Mouse (Mus musculus) forebrain, postnatal 0 days (tissue): ENCODE measurements around the gene Rpl10. TPM values are rescaled to one million over a fixed set of nuclear protein-coding genes. Genes with fewer than 3 reads are reported as not detected.

ENCODE experiments used
- ATAC-seq: fragments of 200-750 bp; cut with Nextera tagmentation; 2 replicates; pipeline ENCODE4 v1.8.0; 2017; ENCODE audit warnings: mild to moderate bottlenecking, moderate library complexity
- DNase-seq: peaks from one replicate; pipeline ENCODE4 v3.0.0-alpha.2; 2015
- H3K27ac ChIP-seq: fragments of 300-500 bp; sonication (generic); 2 replicates; pipeline ENCODE4 v1.5.1; 2014; ENCODE audit warnings: low read depth, mild to moderate bottlenecking, antibody characterized with exemption, low read length, moderate library complexity, mixed read lengths
- H3K27me3 ChIP-seq: fragments of 300-500 bp; sonication (generic); 2 replicates; pipeline ENCODE4 v1.6.1; 2014; ENCODE audit warnings: mild to moderate bottlenecking, low read length, mixed read lengths; ENCODE audit not compliant: insufficient read depth
- H3K36me3 ChIP-seq: fragments of 300-500 bp; sonication (generic); 2 replicates; pipeline ENCODE4 v1.6.1; 2014; ENCODE audit warnings: mild to moderate bottlenecking, moderate library complexity; ENCODE audit not compliant: insufficient read depth
- H3K4me1 ChIP-seq: fragments of 300-500 bp; sonication (generic); 2 replicates; pipeline ENCODE4 v1.6.1; 2014; ENCODE audit warnings: antibody characterized with exemption; ENCODE audit not compliant: insufficient read depth
- H3K4me2 ChIP-seq: fragments of 300-500 bp; sonication (generic); 2 replicates; pipeline ENCODE4 v1.6.1; 2014; ENCODE audit warnings: low read depth, mild to moderate bottlenecking, moderate library complexity
- H3K4me3 ChIP-seq: fragments of 300-500 bp; sonication (generic); 2 replicates; pipeline ENCODE4 v1.5.1; 2014; ENCODE audit warnings: low read depth, low read length, mixed read lengths
- H3K9ac ChIP-seq: fragments of 300-500 bp; sonication (generic); 2 replicates; pipeline ENCODE4 v1.6.1; 2014; ENCODE audit warnings: mild to moderate bottlenecking
- H3K9me3 ChIP-seq: fragments of 300-500 bp; sonication (generic); 2 replicates; pipeline ENCODE4 v1.6.1; 2016; ENCODE audit warnings: low read length
- CTCF ChIP-seq: sonication (generic); IDR thresholded peaks from 2 replicates; pipeline ENCODE4 v1.5.1; 2016; ENCODE audit warnings: antibody characterized with exemption, control low read depth, low read depth
- WGBS: fragments of 180-500 bp; shearing (Covaris S2); extraction: QIAGEN DNeasy Blood & Tissue Kit; methylation state at CpG from one replicate; pipeline ENCODE4 v1.1.7; 2014; 5-methylcytosine and 5-hydroxymethylcytosine counted together
- polyA plus RNA-seq: library from polyadenylated mRNA; unstranded; fragments of >200 nt; fragmentation: Nextera tagmentation; extraction: Ambion mirVana; gene quantifications from 2 replicates; pipeline ENCODE4 v1.2.1, GENCODE M21; 2015
- total RNA-seq: library from RNA; depleted of rRNA; stranded (reverse); fragments of >200 nt; gene quantifications from 2 replicates; pipeline ENCODE4 v1.2.3, GENCODE M21; 2014

Rpl10 gene
- total and polyA plus RNA-seq, 2 experiments from 2014 or later, result 467 to 2,171 TPM

GRCm38 (mm10) chrX:74254888-74255565, 15.6 kb upstream of the Rpl10 start:
- ATAC-seq (peak; percentile 61), DNase-seq (no peak)
- H3K9me3 ChIP-seq, result no peaks in the 10 kb centered on the region
- 41% methylated on average over 31 of the region's 31 CpGs for WGBS
- peak overlapping the region; percentile 59 for H3K4me2 ChIP-seq
- no peaks in the 10 kb centered on the region for H3K4me1 ChIP-seq
- peak overlapping the region; percentile 84 for H3K27ac ChIP-seq
- H3K4me3 ChIP-seq, result peak overlapping the region; percentile 48
- TF ChIP-seq CTCF, result no peak
- peaks cover 5% of the 10 kb centered on the region; the same call in 1 of the 2 replicates for H3K36me3 ChIP-seq
- H3K27me3 ChIP-seq, result no peaks in the 10 kb centered on the region
- H3K9ac ChIP-seq, result peak overlapping the region; percentile 59

- H3K27ac ChIP-seq, result no peak overlapping the region
- no peaks in the 10 kb centered on the region for H3K4me1 ChIP-seq
- no peaks in the 10 kb centered on the region for H3K27me3 ChIP-seq
- no peak for TF ChIP-seq CTCF
- 92% methylated on average over 3 of the region's 3 CpGs for WGBS
- no peak overlapping the region for H3K4me2 ChIP-seq
- H3K9ac ChIP-seq, result no peak overlapping the region
- no peak overlapping the region for H3K4me3 ChIP-seq
- no peaks in the 10 kb centered on the region for H3K9me3 ChIP-seq
- H3K36me3 ChIP-seq, result peaks cover 5% of the 10 kb centered on the region; the same call in 1 of the 2 replicates
- ATAC-seq (no peak), DNase-seq (no peak)
Observed at GRCm38 (mm10) chrX:74257746-74258145, 12.9 kb upstream of the Rpl10 start.

GRCm38 (mm10) chrX:74269736-74270061, 913 bp upstream of the Rpl10 start:
- TF ChIP-seq CTCF, result no peak
- H3K4me3 ChIP-seq, result peak overlapping the region; percentile 53
- ATAC-seq (peak; percentile 61), DNase-seq (no peak)
- H3K4me2 ChIP-seq, result peak overlapping the region; percentile 46
- WGBS, result 28% methylated on average over 3 of the region's 3 CpGs
- no peaks in the 10 kb centered on the region for H3K4me1 ChIP-seq
- peak overlapping the region; percentile 58 for H3K9ac ChIP-seq
- peak overlapping the region; percentile 96 for H3K27ac ChIP-seq
- H3K36me3 ChIP-seq, result peaks cover 4% of the 10 kb centered on the region; the same call in 1 of the 2 replicates
- H3K27me3 ChIP-seq, result no peaks in the 10 kb centered on the region
- H3K9me3 ChIP-seq, result no peaks in the 10 kb centered on the region

- ATAC-seq (no peak), DNase-seq (peak; percentile 39)
- Histone ChIP-seq H3K36me3 (peaks cover 4% of the 10 kb centered on the region; the same call in 1 of the 2 replicates), H3K4me1 (no peaks in the 10 kb centered on the region), H3K9ac (peak overlapping the region; percentile 65), H3K27me3 (no peaks in the 10 kb centered on the region), H3K27ac (peak overlapping the region; percentile 59), H3K4me2 (peak overlapping the region; percentile 52), H3K4me3 (peak overlapping the region; percentile 53), H3K9me3 (no peaks in the 10 kb centered on the region)
- TF ChIP-seq CTCF, result no peak
- 21% methylated on average over 27 of the region's 27 CpGs for WGBS
Observed at GRCm38 (mm10) chrX:74270902-74271551, 415 bp downstream of the Rpl10 start.

- no peak for TF ChIP-seq CTCF
- Histone ChIP-seq H3K27me3 (no peaks in the 10 kb centered on the region), H3K4me1 (no peaks in the 10 kb centered on the region)
Observed at GRCm38 (mm10) chrX:74273422-74274322, 3.1 kb downstream of the Rpl10 start.

GRCm38 (mm10) chrX:74277916-74278315, 7.3 kb downstream of the Rpl10 start:
- Histone ChIP-seq H3K9ac (no peak overlapping the region), H3K4me2 (no peak overlapping the region), H3K27ac (no peak overlapping the region), H3K27me3 (no peaks in the 10 kb centered on the region), H3K4me1 (no peaks in the 10 kb centered on the region), H3K9me3 (no peaks in the 10 kb centered on the region), H3K4me3 (no peak overlapping the region), H3K36me3 (peaks cover 4% of the 10 kb centered on the region; the same call in 1 of the 2 replicates)
- no peak for TF ChIP-seq CTCF
- no peak for DNase-seq
- ATAC-seq, result no peak
- 73% methylated on average over 8 of the region's 8 CpGs for WGBS

More at GRCm38 (mm10) chrX:74273422-74274322, 3.1 kb downstream of the Rpl10 start:
- Histone ChIP-seq H3K36me3 (peaks cover 4% of the 10 kb centered on the region; the same call in 1 of the 2 replicates), H3K9ac (no peak overlapping the region), H3K4me2 (no peak overlapping the region), H3K9me3 (no peaks in the 10 kb centered on the region), H3K27ac (no peak overlapping the region), H3K4me3 (no peak overlapping the region)
- 37% methylated on average over 10 of the region's 10 CpGs for WGBS
- ATAC-seq, result no peak
- no peak for DNase-seq
